Mouse (Mus musculus) C2C12 (cell line): Measurements from ENCODE around the gene Mtfp1. TPM values are rescaled to one million over a fixed set of nuclear protein-coding genes. Genes with fewer than 3 reads are reported as not detected.

Source experiments
- H3K27me3 ChIP-seq: one replicate; pipeline ENCODE4 v1.6.1; 2011; ENCODE audit not compliant: control insufficient read depth, insufficient read depth, insufficient read length
- H3K36me3 ChIP-seq: one replicate; pipeline ENCODE4 v1.6.1; 2011; ENCODE audit not compliant: control insufficient read depth, insufficient read depth
- H3K4me3 ChIP-seq: one replicate; pipeline ENCODE4 v1.5.1; 2011; ENCODE audit warnings: mild to moderate bottlenecking, control low read depth; ENCODE audit not compliant: poor library complexity, insufficient read depth, severe bottlenecking
- H3K79me2 ChIP-seq: one replicate; pipeline ENCODE4 v1.6.1; 2011; ENCODE audit not compliant: control insufficient read depth, insufficient read depth
- H3K79me3 ChIP-seq: one replicate; pipeline ENCODE4 v1.6.1; 2011; ENCODE audit warnings: low read depth, control low read depth
- H3ac ChIP-seq: one replicate; pipeline ENCODE3; 2011; ENCODE audit warnings: low read depth; ENCODE audit not compliant: control insufficient read depth, insufficient read length
- CEBPB ChIP-seq: IDR thresholded peaks from one replicate; pipeline ENCODE4 v1.6.1; 2011; ENCODE audit warnings: low read depth, mild to moderate bottlenecking, control low read depth, moderate library complexity
- CTCF ChIP-seq: IDR thresholded peaks from one replicate; pipeline ENCODE4 v1.5.1; 2011; ENCODE audit not compliant: control insufficient read depth, insufficient read depth, insufficient read length
- FOSL1 ChIP-seq: IDR thresholded peaks from one replicate; pipeline ENCODE4 v1.8.0; 2011; ENCODE audit warnings: mild to moderate bottlenecking, low read length; ENCODE audit not compliant: poor library complexity, insufficient read depth, severe bottlenecking
- MAX ChIP-seq: IDR thresholded peaks from one replicate; pipeline ENCODE4 v1.6.1; 2011; ENCODE audit warnings: mild to moderate bottlenecking, control low read depth
- MYOD1 ChIP-seq: IDR thresholded peaks from one replicate; pipeline ENCODE4 v1.6.1; 2011; ENCODE audit warnings: low read depth; ENCODE audit not compliant: control insufficient read depth, insufficient read length
- MYOG ChIP-seq: IDR thresholded peaks from one replicate; pipeline ENCODE4 v1.6.1; 2011; ENCODE audit not compliant: control insufficient read depth, insufficient read length; ENCODE audit errors: extremely low read depth
- USF1 ChIP-seq: IDR thresholded peaks from one replicate; pipeline ENCODE4 v1.6.1; 2011; ENCODE audit warnings: low read depth, mild to moderate bottlenecking, control low read depth, moderate library complexity
- long read RNA-seq, 2 experiments: library from polyadenylated mRNA; unstranded; transcript quantifications; one replicate each; pipeline ENCODE4 v2.0.0; 2019 to 2020
- polyA plus RNA-seq: library from polyadenylated mRNA; unstranded; fragments of >200 nt; fragmentation: generic; extraction: Trizol; gene quantifications from one replicate; pipeline ENCODE4 v1.2.1, GENCODE M21; 2012; ENCODE audit warnings: missing spikeins

Mtfp1 gene
- 10.8 TPM for polyA plus RNA-seq
- long read RNA-seq, experiment 1, transcript Mtfp1-201 (4 exons, 1,411 nt), result major isoform, 13 of 13 reads
- long read RNA-seq, experiment 1, partial matches to known transcripts, result 0 of 13 reads
- long read RNA-seq, experiment 1, other reads (novel, unspliced or antisense), result 0 of 13 reads
- long read RNA-seq, experiment 2, transcript Mtfp1-201 (4 exons, 1,411 nt), result major isoform, 21 of 21 reads
- long read RNA-seq, experiment 2, partial matches to known transcripts, result 0 of 21 reads
- long read RNA-seq, experiment 2, other reads (novel, unspliced or antisense), result 0 of 21 reads

- Histone ChIP-seq H3K36me3 (no peaks in the 10 kb centered on the region), H3K4me3 (peak within 1 kb of the TSS; percentile 34), H3K27me3 (no peaks in the 10 kb centered on the region), H3K79me3 (no peaks in the 10 kb centered on the region), H3ac (peak within 1 kb of the TSS; percentile 75), H3K79me2 (no peaks in the 10 kb centered on the region)
- no peak for TF ChIP-seq MYOD1
- TF ChIP-seq MYOG, result no peak
- no peak for TF ChIP-seq USF1
- TF ChIP-seq CTCF, result no peak
- no peak for TF ChIP-seq FOSL1
These were observed at the start of gene Mtfp1 for GRCm38 (mm10) chr11:4095171-4096053. Gene Mtfp1, minus strand, starts transcription at chr11:4095445.

GRCm38 (mm10) chr11:4143281-4144062 lies 48.2 kb upstream of the Mtfp1 start:
- H3K4me3 ChIP-seq, result no peak overlapping the region
- H3K36me3 ChIP-seq, result peaks cover 33% of the 10 kb centered on the region
- no peak overlapping the region for H3ac ChIP-seq
- no peaks in the 10 kb centered on the region for H3K79me2 ChIP-seq
- H3K27me3 ChIP-seq, result no peaks in the 10 kb centered on the region
- no peak for TF ChIP-seq MAX
- no peak for TF ChIP-seq MYOD1
- TF ChIP-seq MYOG, result no peak
- TF ChIP-seq CEBPB, result no peak
- TF ChIP-seq USF1, result no peak
- TF ChIP-seq CTCF, result no peak
- no peak for TF ChIP-seq FOSL1
- H3K79me3 ChIP-seq, result no peaks in the 10 kb centered on the region

- Histone ChIP-seq H3ac (no peak overlapping the region), H3K4me3 (no peak overlapping the region), H3K36me3 (peaks cover 37% of the 10 kb centered on the region), H3K79me2 (no peaks in the 10 kb centered on the region), H3K79me3 (no peaks in the 10 kb centered on the region), H3K27me3 (no peaks in the 10 kb centered on the region)
- no peak for TF ChIP-seq MAX
- TF ChIP-seq USF1, result no peak
- TF ChIP-seq MYOG, result no peak
- TF ChIP-seq MYOD1, result no peak
- TF ChIP-seq FOSL1, result no peak
- no peak for TF ChIP-seq CEBPB
- no peak for TF ChIP-seq CTCF
These were observed 47.1 kb upstream of the Mtfp1 start for GRCm38 (mm10) chr11:4142352-4142751.

GRCm38 (mm10) chr11:4141505-4141904 lies 46.3 kb upstream of the Mtfp1 start:
- Histone ChIP-seq H3K27me3 (no peaks in the 10 kb centered on the region), H3K79me2 (peaks cover 3% of the 10 kb centered on the region), H3K36me3 (peaks cover 37% of the 10 kb centered on the region), H3K4me3 (no peak overlapping the region), H3K79me3 (no peaks in the 10 kb centered on the region), H3ac (no peak overlapping the region)
- TF ChIP-seq CEBPB, result no peak
- no peak for TF ChIP-seq MYOD1
- TF ChIP-seq MAX, result no peak
- TF ChIP-seq CTCF, result no peak
- TF ChIP-seq MYOG, result no peak
- no peak for TF ChIP-seq FOSL1
- TF ChIP-seq USF1, result no peak

GRCm38 (mm10) chr11:4138964-4139363 lies 43.7 kb upstream of the Mtfp1 start:
- H3K79me2 ChIP-seq, result peaks cover 16% of the 10 kb centered on the region
- H3K4me3 ChIP-seq, result no peak overlapping the region
- no peaks in the 10 kb centered on the region for H3K27me3 ChIP-seq
- TF ChIP-seq MAX (no peak), CTCF (no peak), FOSL1 (no peak), MYOG (no peak), MYOD1 (no peak), CEBPB (no peak), USF1 (no peak)
- H3K36me3 ChIP-seq, result peaks cover 37% of the 10 kb centered on the region
- H3K79me3 ChIP-seq, result peaks cover 4% of the 10 kb centered on the region
- no peak overlapping the region for H3ac ChIP-seq
